Mouse (Mus musculus) mature B cell (primary cell): Measurements from ENCODE around the gene Prps1l1.

Source experiments
- in situ Hi-C: fragments of 300-500 bp; cut with MboI; formaldehyde crosslinking; loops from 2 replicates; pipeline ENCODE4 v1.14.3; 2019

Prps1l1 gene

GRCm38 (mm10) chr12:34984461-34984860, at the start of gene Prps1l1:
Gene Prps1l1, plus strand, starts transcription at chr12:34984761.
- in situ Hi-C loops = no loop called here

GRCm38 (mm10) chr12:34937918-34938317, 46.6 kb upstream of the Prps1l1 start:
- in situ Hi-C loops = no loop called here

- in situ Hi-C loops = no loop called here
Measured at GRCm38 (mm10) chr12:34949066-34949706, 35.4 kb upstream of the Prps1l1 start.

GRCm38 (mm10) chr12:34975991-34976390, 8.6 kb upstream of the Prps1l1 start:
- in situ Hi-C loops = no loop called here

- in situ Hi-C loops = no loop called here
Measured at GRCm38 (mm10) chr12:34985865-34986264, 1.3 kb downstream of the Prps1l1 start.

GRCm38 (mm10) chr12:34989537-34990200, 5.1 kb downstream of the Prps1l1 start:
- in situ Hi-C loops = no loop called here

GRCm38 (mm10) chr12:34990387-34990786, 5.8 kb downstream of the Prps1l1 start:
- in situ Hi-C loops = no loop called here

GRCm38 (mm10) chr12:34991900-34992299, 7.3 kb downstream of the Prps1l1 start:
- in situ Hi-C loops = no loop called here

GRCm38 (mm10) chr12:34997597-34998182, 13.1 kb downstream of the Prps1l1 start:
- in situ Hi-C loops = no loop called here

GRCm38 (mm10) chr12:34998778-34999467, 14.4 kb downstream of the Prps1l1 start:
- in situ Hi-C loops = no loop called here

GRCm38 (mm10) chr12:35000323-35000722, 15.8 kb downstream of the Prps1l1 start:
- in situ Hi-C loops = no loop called here

- in situ Hi-C loops = no loop called here
Measured at GRCm38 (mm10) chr12:35005748-35006147, 21.2 kb downstream of the Prps1l1 start.

GRCm38 (mm10) chr12:35007851-35008250, 23.3 kb downstream of the Prps1l1 start:
- in situ Hi-C loops = no loop called here

- in situ Hi-C loops = no loop called here
Measured at GRCm38 (mm10) chr12:35008340-35009137, 24.0 kb downstream of the Prps1l1 start.

GRCm38 (mm10) chr12:35011462-35011861, 26.9 kb downstream of the Prps1l1 start:
- in situ Hi-C loops = no loop called here

- in situ Hi-C loops = no loop called here
Measured at GRCm38 (mm10) chr12:35013950-35014349, 29.4 kb downstream of the Prps1l1 start.

- in situ Hi-C loops = no loop called here
Measured at GRCm38 (mm10) chr12:35016056-35016455, 31.5 kb downstream of the Prps1l1 start.

GRCm38 (mm10) chr12:35016481-35017250, 32.1 kb downstream of the Prps1l1 start:
- in situ Hi-C loops = no loop called here

- in situ Hi-C loops = no loop called here
Measured at GRCm38 (mm10) chr12:35018679-35019237, 34.2 kb downstream of the Prps1l1 start.

GRCm38 (mm10) chr12:35021285-35021684, 36.7 kb downstream of the Prps1l1 start:
- in situ Hi-C loops = no loop called here

GRCm38 (mm10) chr12:35022066-35022465, 37.5 kb downstream of the Prps1l1 start:
- in situ Hi-C loops = no loop called here
